Mouse (Mus musculus) left cerebral cortex, adult 18-20 months (tissue): ENCODE results near the gene Por. TPM values are rescaled to one million over a fixed set of nuclear protein-coding genes. Genes with fewer than 3 reads are reported as not detected.

Source experiments
- DNase-seq, 2 experiments: peaks; one replicate each; pipeline ENCODE4 v3.0.0; 2021 to 2022; ENCODE audit warnings: low spot score in 2 of 2, mixed read lengths in 1 of 2
- microRNA-seq, 2 experiments: library from miRNA; unstranded; fragments of <30 nt; microRNA quantifications; one replicate each; pipeline ENCODE4 v1.2.0; 2021
- total RNA-seq, 2 experiments: library from RNA; stranded (reverse); gene quantifications; 2 replicates each; pipeline ENCODE4 v1.2.3; 2021

Por gene
- total RNA-seq, 2 experiments from 2014 or later: 87.6 to 90.4 TPM

- no peak for DNase-seq
Measured at GRCm38 (mm10) chr5:135761881-135762280, 92.0 kb downstream of the Por start.

DNA sequence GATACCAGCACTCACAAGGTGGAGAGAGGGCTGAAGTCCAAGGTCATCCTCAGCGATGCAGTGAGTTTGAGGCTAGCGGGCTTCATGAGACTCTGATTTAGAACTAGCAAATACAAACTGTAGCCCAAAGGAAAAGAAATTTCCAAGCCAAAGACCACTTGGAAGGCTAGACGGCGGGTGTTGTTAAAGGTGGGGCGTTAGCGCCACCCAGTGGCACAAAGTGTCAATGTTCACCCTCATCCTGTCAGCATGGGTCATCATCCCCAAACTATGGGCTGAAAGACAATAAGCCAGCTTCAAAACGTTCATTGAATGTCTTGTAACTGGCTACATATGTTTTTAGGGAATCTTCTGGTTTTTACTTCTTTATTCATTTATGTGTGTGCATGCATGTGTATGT lies 93.7 kb downstream of the Por start:
- peak; percentile 72 to 75 for DNase-seq

DNA sequence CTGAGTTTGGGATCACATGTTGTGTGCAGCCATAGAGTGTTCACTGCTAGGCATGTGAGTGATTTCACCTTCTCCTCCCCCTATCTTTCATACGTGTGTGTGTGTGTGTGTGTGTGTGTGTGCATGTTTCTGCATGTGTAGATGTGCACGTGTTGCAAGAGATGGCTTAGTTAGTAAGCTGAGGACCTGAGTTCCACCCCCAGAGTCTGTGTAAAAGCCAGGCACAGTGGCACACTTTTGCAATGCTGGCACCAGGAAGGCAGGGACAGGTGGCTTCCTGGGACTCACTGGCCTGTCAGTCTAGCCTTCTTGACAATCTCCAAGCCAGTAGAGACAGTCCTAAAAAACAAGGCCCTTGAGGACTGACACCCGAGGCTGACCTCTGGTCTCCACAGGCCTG lies 95.1 kb downstream of the Por start:
- DNase-seq: no peak

GRCm38 (mm10) chr5:135772519-135772918 lies 102.7 kb downstream of the Por start:
- DNase-seq: no peak

DNA sequence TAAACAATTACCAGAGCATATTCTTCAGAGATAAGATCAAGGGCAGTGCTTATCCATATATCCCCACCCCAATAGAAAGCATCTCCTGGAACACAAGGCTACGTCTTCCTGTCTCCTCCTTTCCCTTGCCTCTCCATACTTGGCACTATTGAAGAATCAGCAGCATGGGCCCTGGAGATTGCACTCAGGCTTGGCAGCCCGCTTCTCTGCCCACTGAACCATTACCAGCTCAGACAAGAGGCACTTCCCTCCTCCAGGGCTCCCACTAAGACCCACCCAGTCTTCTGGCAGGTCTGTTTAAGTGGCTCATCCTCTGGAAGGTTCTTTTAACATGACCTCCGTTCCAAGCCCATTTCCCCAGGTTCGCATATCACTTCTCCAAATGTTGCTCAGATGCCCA lies 106.7 kb downstream of the Por start:
- DNase-seq: no peak

DNA sequence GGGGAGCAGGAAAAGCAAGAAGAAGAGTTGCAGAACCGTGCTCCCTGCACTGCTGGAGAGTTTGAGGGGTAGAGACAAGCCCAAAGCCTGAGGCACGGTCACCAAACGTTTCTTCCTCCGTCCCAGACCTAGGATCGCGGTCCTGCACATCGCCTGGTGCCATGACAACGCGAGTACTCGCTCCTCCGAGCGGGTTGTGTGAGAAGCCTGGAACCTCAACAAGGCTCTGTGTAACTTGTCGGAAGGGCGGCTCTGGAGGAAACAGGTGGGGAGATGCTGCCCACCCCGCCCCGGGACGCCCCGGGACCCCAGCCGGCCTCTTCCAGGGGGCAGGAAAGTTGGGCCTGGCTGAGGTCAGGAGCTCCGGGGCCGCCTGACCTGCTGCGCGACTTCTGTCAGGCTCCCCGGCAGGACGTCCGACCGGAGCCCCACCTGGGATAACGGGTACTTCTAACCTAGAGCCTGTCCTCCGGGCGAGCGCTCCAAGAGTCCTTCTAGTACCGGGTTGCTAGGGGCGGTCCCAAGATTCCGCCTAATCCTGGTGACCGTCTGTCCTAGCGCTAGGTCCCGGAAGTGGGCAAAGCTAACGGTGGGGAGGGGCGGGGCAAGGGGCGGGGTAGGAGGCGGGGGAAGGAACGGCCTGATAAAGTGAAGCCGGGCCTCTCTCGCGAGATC lies 108.1 kb downstream of the Por start, which contains the start of gene Styxl1:
Gene Styxl1, minus strand, starts transcription at position 590 of the 675 bp plus-strand sequence.
- DNase-seq: peak in 1 of 2 experiments; percentile 32

- peak; percentile 99 for DNase-seq
Measured at GRCm38 (mm10) chr5:135778471-135779445, 108.9 kb downstream of the Por start, which contains the start of gene Mdh2. Gene Mdh2 (plus strand): TSS chr5:135778480.

- no peak for DNase-seq
Measured at GRCm38 (mm10) chr5:135780331-135780730, 110.5 kb downstream of the Por start.

DNA sequence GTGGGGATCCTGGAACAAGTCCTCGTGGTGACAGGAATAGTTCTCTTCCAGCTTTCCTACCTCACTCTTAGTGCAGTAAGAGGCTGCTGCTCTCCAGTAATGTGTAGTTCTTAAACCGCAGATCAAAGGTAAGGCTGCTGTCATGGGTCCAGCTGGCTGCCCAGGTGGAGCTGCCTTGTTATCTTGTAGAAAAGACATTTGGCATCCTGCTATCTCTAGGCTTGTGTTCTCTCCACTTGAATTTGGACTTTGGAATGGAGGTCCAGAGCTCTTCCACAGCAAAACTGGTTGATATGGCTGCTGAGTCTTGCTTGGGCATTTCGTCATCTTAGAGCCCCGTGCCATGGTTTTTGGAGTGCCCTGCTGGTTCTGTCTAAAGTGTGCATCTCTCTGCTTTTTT lies 113.1 kb downstream of the Por start:
- DNase-seq: no peak

Small RNA genes within 50 kb of the gene (microRNA-seq; reads per million reads assigned to microRNA genes)
- 0.63 to 2.0 reads per million in 2 experiments for gene Mir7034

Other genes starting within 250 kb of the Por start
- gene Hip1, start 124.9 kb upstream of the Por start, total RNA-seq: 10 to 100 TPM; 38.6 to 45.8 TPM
- gene Ccl26, start 106.5 kb upstream of the Por start, total RNA-seq: not detected
- gene Ccl24, start 97.0 kb upstream of the Por start, total RNA-seq: under 1 TPM in 1 of 2 experiments, not detected in 1; 0.42 TPM
- gene Rhbdd2, start 37.4 kb upstream of the Por start, total RNA-seq: 10 to 100 TPM; 92.6 to 96.2 TPM
- gene Tmem120a, start 74.4 kb downstream of the Por start, total RNA-seq: 10 to 100 TPM; 18.3 to 22.4 TPM
- gene Styxl1, start 108.4 kb downstream of the Por start, total RNA-seq: not detected
- 100 to 1,000 TPM; 431 to 433 TPM for gene Mdh2, start 108.4 kb downstream of the Por start, total RNA-seq
- 10 to 100 TPM; 94.9 to 95.4 TPM for gene Srrm3, start 136.9 kb downstream of the Por start, total RNA-seq
- gene Hspb1, start 217.9 kb downstream of the Por start, total RNA-seq: 10 to 100 TPM; 16.5 to 31.4 TPM